Mouse (Mus musculus) cerebellum, postnatal 36 days (tissue): ENCODE data around the gene Pnpla7.

ENCODE experiments used
- DNase-seq, 2 experiments: peaks; one replicate each; pipeline ENCODE4 v3.0.0; 2021 to 2022; ENCODE audit warnings: mixed read lengths in 2 of 2

Pnpla7 gene

GRCm38 (mm10) chr2:24995332-24995731, 19.5 kb downstream of the Pnpla7 start:
- no peak for DNase-seq

DNA sequence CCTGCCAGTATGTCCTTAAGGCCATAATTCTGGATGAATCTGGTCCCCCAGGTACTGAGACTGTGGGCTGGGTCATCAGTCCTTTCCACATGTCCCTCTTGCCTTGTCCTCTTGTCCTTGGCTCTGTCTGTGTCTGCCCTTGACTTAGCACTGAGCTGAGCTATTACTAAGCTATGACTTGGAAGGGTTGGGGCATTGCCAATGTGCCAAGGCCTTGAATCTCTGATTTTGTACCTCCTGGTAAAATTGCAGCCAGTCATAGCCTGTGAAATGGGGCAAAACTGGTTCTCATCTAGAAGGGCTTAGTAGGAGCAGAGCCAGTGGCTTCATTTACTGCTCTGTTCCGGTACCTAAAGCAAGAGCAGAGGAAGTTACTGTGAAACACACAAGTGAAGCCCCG, 20.6 kb downstream of the Pnpla7 start:
- DNase-seq = no peak

- peak; percentile 16 to 25 for DNase-seq
Observed at GRCm38 (mm10) chr2:25000544-25001235, 24.9 kb downstream of the Pnpla7 start.

GRCm38 (mm10) chr2:25003946-25004786, 28.3 kb downstream of the Pnpla7 start:
- no peak for DNase-seq

DNA sequence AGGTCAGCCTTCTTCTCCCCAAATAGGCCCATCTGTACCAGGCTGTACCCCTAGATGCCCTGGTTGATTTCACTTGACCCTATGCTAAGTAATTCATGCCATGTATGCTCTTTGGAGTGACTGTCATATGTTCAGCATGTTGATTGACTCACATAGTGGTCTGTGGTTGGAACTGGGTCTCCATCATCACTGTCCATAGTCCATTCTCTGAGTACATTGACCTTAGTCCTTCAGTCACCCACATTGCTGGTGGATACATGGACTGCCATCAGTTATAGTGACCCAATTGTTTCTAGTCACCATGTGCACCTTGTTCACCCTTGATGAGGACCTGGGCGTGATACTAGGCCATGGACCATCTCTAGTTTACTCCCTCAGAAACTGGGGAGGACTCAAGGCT, 30.9 kb downstream of the Pnpla7 start:
- DNase-seq = no peak

DNA sequence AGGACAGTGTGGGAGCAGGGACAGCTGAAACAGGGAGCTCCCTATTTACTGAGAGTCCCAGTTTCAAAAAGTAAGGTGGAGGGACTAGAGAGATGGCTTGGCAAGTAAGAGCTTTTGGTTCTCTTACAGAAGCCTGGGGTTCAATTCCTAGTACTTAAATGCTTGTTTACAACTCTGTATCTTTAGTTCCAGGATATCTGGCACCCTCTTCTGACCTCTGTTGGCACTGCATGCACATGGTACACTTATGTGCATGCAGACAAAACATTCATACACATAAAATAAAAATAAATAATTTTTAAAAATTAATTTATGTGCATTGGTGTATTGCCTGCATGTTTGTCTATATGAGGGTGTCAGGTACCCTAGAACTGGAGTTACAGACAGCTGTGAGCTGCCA, 32.4 kb downstream of the Pnpla7 start:
- DNase-seq = no peak

DNA sequence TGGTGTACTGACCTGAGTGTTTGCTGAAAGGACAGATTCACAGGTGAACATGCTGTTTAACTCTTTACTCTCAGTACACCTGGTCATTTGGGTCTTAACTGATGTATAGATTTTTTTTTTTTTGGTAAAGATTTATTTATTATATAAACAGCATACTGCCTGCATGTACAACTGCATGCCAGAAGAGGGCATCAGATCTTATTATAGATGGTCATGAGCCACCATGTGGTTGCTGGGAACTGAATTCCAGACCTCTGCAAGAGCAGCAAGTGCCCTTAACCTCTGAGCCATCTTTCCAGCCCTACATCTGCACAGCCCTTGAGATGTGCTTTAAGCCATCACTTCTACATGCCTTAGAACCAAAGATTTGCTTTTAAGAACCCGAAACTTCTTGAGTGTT, 46.8 kb downstream of the Pnpla7 start:
- DNase-seq = no peak

DNA sequence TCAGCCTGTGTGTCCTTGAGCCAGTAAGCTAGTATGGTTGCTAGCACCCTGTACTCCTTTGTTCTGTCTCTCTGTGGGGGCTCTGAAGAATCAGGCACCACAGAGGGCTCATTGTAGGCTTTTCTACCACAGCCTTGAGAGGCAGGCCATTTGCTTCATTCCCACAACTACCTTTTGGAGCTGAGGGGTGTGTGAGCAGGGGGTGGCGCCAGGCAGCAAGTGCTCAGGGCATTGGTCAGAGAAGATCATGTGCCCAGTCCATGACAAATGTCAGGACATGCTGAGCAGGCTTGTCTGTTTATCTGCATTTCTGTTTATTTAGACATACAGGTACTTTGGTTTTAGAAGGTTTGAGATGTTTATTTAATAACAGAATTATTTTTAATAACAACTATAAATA, 49.3 kb downstream of the Pnpla7 start:
- DNase-seq = no peak

GRCm38 (mm10) chr2:25034994-25035393, 59.2 kb downstream of the Pnpla7 start:
- DNase-seq = no peak

- DNase-seq = no peak
Observed at GRCm38 (mm10) chr2:25040089-25040488, 64.3 kb downstream of the Pnpla7 start.

DNA sequence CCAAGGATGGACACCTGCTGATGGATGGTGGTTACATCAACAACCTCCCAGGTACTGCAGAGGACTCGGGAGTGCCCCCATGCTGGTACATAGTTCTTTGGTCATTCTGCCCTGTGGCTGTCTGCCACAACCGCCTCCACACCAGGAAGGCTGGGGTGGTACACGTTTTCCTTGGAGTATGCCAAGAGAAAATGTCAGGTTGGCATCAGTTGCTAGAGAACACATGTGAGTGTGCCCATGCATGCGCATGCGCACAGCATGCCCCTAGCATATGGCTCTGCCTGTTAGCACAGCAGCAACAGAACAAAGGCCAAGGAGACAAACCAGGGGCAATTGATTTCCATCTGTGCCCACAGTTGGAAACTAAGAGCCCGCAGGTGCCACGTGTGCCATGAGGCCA, 75.1 kb downstream of the Pnpla7 start:
- DNase-seq = peak; percentile 80

DNA sequence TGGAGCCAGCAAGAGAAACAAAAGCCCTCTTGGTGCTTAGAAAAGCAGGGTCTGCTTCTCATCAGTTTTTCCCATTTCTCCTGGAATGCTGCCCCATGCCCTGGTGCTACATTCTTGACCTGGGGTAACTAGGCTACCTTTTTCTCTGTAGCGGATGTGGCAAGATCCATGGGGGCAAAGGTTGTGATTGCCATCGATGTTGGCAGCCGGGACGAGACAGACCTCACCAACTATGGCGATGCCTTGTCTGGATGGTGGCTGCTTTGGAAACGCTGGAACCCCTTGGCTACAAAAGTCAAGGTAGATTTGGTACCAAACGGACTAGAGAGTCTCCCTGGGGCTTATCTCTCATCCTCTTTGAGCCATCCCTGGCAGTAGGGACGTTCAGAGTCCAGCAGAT, 75.6 kb downstream of the Pnpla7 start:
- no peak for DNase-seq

- no peak for DNase-seq
Observed at GRCm38 (mm10) chr2:25053101-25053500, 77.3 kb downstream of the Pnpla7 start.

- peak; percentile 80 to 81 for DNase-seq
Observed at GRCm38 (mm10) chr2:25054221-25055067, 78.6 kb downstream of the Pnpla7 start, which contains the start of gene Nsmf. Gene Nsmf (plus strand): TSS chr2:25054355.

- DNase-seq = peak; percentile 53 to 64
Observed at GRCm38 (mm10) chr2:25055068-25055405, 79.2 kb downstream of the Pnpla7 start.

DNA sequence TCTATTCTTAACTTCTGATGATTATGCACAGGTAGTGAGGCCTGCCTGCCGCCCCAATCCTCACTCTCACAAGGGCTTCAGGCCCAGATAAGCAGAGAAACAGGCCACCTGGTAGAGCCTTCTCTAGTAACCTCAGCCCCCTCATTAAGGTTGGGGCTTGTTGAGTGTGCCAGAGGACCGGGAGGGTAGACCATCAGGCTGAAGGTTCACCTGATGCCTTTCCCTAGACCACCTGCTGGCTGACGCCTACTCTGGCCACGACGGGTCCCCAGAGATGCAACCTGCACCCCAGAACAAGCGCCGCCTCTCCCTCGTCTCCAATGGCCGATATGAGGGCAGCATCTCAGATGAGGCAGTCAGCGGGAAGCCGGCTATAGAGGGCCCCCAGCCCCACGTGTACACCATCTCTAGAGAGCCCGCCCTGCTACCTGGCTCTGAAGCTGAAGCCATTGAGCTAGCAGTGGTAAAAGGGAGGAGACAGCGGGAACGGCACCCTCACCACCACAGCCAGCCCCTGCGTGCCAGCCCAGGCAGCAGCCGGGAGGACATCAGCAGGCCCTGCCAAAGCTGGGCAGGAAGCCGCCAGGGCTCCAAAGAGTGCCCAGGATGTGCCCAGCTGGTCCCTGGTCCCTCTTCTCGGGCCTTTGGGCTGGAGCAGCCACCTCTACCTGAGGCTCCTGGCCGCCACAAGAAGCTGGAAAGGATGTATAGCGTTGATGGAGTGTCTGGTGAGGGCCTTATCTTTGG, 79.7 kb downstream of the Pnpla7 start:
- DNase-seq = no peak

DNA sequence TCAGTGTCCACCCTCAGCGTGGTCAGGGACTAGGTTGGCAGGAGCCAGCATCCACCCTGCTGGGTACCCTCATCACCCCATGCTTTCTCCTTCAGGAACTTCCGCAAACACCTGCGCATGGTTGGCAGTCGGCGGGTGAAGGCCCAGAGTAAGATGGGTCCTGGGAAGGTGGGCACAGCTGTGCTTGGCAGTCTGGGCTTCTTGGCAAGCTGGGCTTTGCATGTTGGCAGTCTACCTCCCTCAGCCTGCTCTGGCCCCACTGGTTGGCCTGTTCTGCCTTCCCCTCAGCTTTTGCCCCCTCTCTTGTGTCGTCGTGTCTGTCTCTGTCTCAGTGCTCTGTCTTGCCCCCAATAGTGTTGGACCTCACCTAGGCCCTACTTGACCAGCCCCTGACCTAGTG, 83.1 kb downstream of the Pnpla7 start:
- no peak for DNase-seq

DNA sequence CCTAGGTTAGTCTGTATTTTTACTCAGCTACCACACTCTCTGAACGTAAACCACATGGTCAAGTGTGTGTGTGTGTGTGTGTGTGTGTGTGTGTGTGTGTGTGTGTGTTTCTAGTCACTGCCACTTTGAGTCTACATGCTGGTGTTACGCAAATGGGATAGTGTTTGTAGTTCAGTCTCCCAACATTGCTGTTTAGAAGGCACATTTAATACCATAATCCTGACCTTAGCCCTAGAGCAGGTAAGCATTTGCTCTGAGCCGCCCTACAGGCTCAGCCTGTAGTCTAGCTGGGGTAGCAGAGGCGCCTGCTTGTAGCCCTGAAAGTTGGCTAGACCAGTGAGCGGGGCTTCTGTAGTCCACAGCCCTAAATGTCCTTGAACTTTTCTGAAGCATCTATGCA, 87.7 kb downstream of the Pnpla7 start:
- no peak for DNase-seq

- no peak for DNase-seq
Observed at GRCm38 (mm10) chr2:25064285-25064684, 88.5 kb downstream of the Pnpla7 start.

- DNase-seq = no peak
Observed at GRCm38 (mm10) chr2:25065537-25065936, 89.7 kb downstream of the Pnpla7 start.

DNA sequence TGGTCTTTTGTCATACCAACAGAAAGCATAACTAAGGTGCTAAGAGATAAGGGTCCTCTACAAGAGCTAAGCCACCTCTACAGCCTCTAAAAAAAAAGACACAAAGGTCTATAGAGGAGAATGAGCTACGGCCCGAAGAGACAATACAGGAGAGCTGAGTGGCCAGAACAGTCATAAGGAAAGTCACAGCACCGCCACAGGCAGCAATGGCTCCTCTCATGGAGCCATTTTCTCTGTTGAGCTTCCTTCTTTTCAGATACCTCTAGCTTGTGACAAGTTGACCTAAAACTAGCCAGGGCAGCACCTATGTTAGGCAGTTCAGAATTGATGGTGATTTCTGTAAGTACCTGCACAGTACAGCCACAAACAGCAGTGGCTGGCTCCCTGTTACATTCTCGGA, 90.7 kb downstream of the Pnpla7 start:
- no peak for DNase-seq

- DNase-seq = no peak
Observed at GRCm38 (mm10) chr2:25069537-25069936, 93.7 kb downstream of the Pnpla7 start.

- DNase-seq = no peak
Observed at GRCm38 (mm10) chr2:25072398-25072797, 96.6 kb downstream of the Pnpla7 start.
